In genomic region chr11:5505856-5506575, GRCm38 (mm10) we compare ENCODE assay signal across 9 mouse cellular contexts. TPM values are rescaled to one million over a fixed set of nuclear protein-coding genes. Genes with fewer than 3 reads are reported as not detected.
DNase-seq lines count a peak whose midpoint lies in the region; ATAC-seq lines count a peak whose summit lies in the region.
"Had no signal": no experiment of that assay in that cellular context is flagged by ENCODE, and none has a peak within 500 bp of the region (broad histone marks: within the 10 kb centered on the region; RNA-seq: fewer than 3 reads in every experiment).

No protein-coding gene starts in this region.

- intact Hi-C loops in left cerebral cortex, postnatal 36 days (cut with DNase I) = no loop called here

- no peak overlapping the region for H3K4me3 ChIP-seq in forebrain, embryonic 11.5 days (ENCODE audit: low read depth, low read length)
- H3K4me3 ChIP-seq in forebrain, embryonic 16.5 days (replicated peaks; ENCODE audit: low read length) = no peak overlapping the region
- no peak overlapping the region for H3K4me3 ChIP-seq in hindbrain, embryonic 14.5 days (replicated peaks; ENCODE audit: low read length)
- H3K4me3 ChIP-seq in liver, embryonic 12.5 days = peak overlapping the region; percentile 44
- H3K4me3 ChIP-seq in stomach, embryonic 16.5 days (replicated peaks; ENCODE audit: low read length) = peak overlapping the region; percentile 34

- ATAC-seq in forebrain, embryonic 11.5 days (replicated peaks; ENCODE audit: low FRiP score) = no peak
- ATAC-seq in forebrain, embryonic 16.5 days = no peak
- ATAC-seq in hindbrain, embryonic 14.5 days (ENCODE audit: low FRiP score) = no peak
- ATAC-seq in liver, embryonic 12.5 days = peak; percentile 62
- peak; percentile 82 for ATAC-seq in stomach, embryonic 16.5 days (ENCODE audit: insufficient read depth, low FRiP score)

- no peaks in the 10 kb centered on the region for H3K27me3 ChIP-seq in forebrain, embryonic 11.5 days (ENCODE audit: control insufficient read depth, insufficient read depth, low read length)
- H3K27me3 ChIP-seq in forebrain, embryonic 16.5 days (replicated peaks; ENCODE audit: control insufficient read depth, insufficient read depth, low read length) = no peaks in the 10 kb centered on the region
- H3K27me3 ChIP-seq in hindbrain, embryonic 14.5 days (ENCODE audit: control insufficient read depth, insufficient read depth, low read length) = no peaks in the 10 kb centered on the region
- H3K27me3 ChIP-seq in liver, embryonic 12.5 days (replicated peaks) = no peaks in the 10 kb centered on the region
- H3K27me3 ChIP-seq in stomach, embryonic 16.5 days (ENCODE audit: control insufficient read depth, insufficient read depth, low read length) = no peaks in the 10 kb centered on the region
- H3K27me3 ChIP-seq: CH12.LX had no signal

- 37% methylated on average over 18 of the region's 18 CpGs for WGBS in forebrain, embryonic 11.5 days
- 38% methylated on average over 18 of the region's 18 CpGs for WGBS in forebrain, embryonic 16.5 days
- WGBS in hindbrain, embryonic 14.5 days = 31% methylated on average over 18 of the region's 18 CpGs
- 10% methylated on average over 18 of the region's 18 CpGs for whole genome bisulfite sequencing in liver, embryonic 12.5 days (ENCODE audit: insufficient replicate concordance)
- WGBS in stomach, embryonic 16.5 days = 16% methylated on average over 18 of the region's 18 CpGs

- no peaks in the 10 kb centered on the region for H3K4me1 ChIP-seq in forebrain, embryonic 11.5 days (replicated peaks; ENCODE audit: control insufficient read depth, insufficient read depth, low read length)
- no peaks in the 10 kb centered on the region for H3K4me1 ChIP-seq in forebrain, embryonic 16.5 days (replicated peaks; ENCODE audit: control insufficient read depth, insufficient read depth, low read length)
- H3K4me1 ChIP-seq in hindbrain, embryonic 14.5 days (replicated peaks; ENCODE audit: control insufficient read depth, insufficient read depth, low read length) = no peaks in the 10 kb centered on the region
- H3K4me1 ChIP-seq in liver, embryonic 12.5 days = peaks cover 33% of the 10 kb centered on the region
- peaks cover 9% of the 10 kb centered on the region; the same call in 1 of the 2 replicates for H3K4me1 ChIP-seq in stomach, embryonic 16.5 days (ENCODE audit: control insufficient read depth, insufficient read depth, low read length)

- no peaks in the 10 kb centered on the region for H3K36me3 ChIP-seq in forebrain, embryonic 11.5 days (ENCODE audit: control insufficient read depth, insufficient read depth, low read length)
- H3K36me3 ChIP-seq in forebrain, embryonic 16.5 days (ENCODE audit: control insufficient read depth, insufficient read depth) = no peaks in the 10 kb centered on the region
- no peaks in the 10 kb centered on the region for H3K36me3 ChIP-seq in hindbrain, embryonic 14.5 days (replicated peaks; ENCODE audit: control insufficient read depth, insufficient read depth)
- no peaks in the 10 kb centered on the region for H3K36me3 ChIP-seq in liver, embryonic 12.5 days
- H3K36me3 ChIP-seq in stomach, embryonic 16.5 days (ENCODE audit: control insufficient read depth, insufficient read depth, low read length) = no peaks in the 10 kb centered on the region

- DNase-seq in forebrain, embryonic 11.5 days (ENCODE audit: low spot score) = no peak
- peak; percentile 63 for DNase-seq in embryo, embryonic 10.5 days (ENCODE audit: low spot score)
- DNase-seq in hindbrain, embryonic 14.5 days (ENCODE audit: low spot score) = no peak
- no peak for DNase-seq in left cerebral cortex, postnatal 36 days (ENCODE audit: low spot score in 2 of 2)
- DNase-seq in spleen, postnatal 14 days (ENCODE audit: low spot score in 2 of 2) = no peak

- H3K9me3 ChIP-seq in forebrain, embryonic 11.5 days (ENCODE audit: control insufficient read depth, low read length) = no peaks in the 10 kb centered on the region
- H3K9me3 ChIP-seq in forebrain, embryonic 16.5 days (ENCODE audit: control insufficient read depth, low read length) = no peaks in the 10 kb centered on the region
- no peaks in the 10 kb centered on the region for H3K9me3 ChIP-seq in hindbrain, embryonic 14.5 days (ENCODE audit: control insufficient read depth, low read length)
- no peaks in the 10 kb centered on the region for H3K9me3 ChIP-seq in liver, embryonic 12.5 days (replicated peaks)
- H3K9me3 ChIP-seq in stomach, embryonic 16.5 days (replicated peaks; ENCODE audit: control insufficient read depth, low read length) = no peaks in the 10 kb centered on the region

- no peak overlapping the region for H3K27ac ChIP-seq in forebrain, embryonic 11.5 days (ENCODE audit: low read depth, low read length)
- no peak overlapping the region for H3K27ac ChIP-seq in forebrain, embryonic 16.5 days (ENCODE audit: low read length)
- no peak overlapping the region for H3K27ac ChIP-seq in hindbrain, embryonic 14.5 days
- H3K27ac ChIP-seq in liver, embryonic 12.5 days = peak overlapping the region; percentile 62
- H3K27ac ChIP-seq in stomach, embryonic 16.5 days (ENCODE audit: low read length) = peak overlapping the region; percentile 85

- H3K9ac ChIP-seq in forebrain, embryonic 11.5 days (ENCODE audit: low read length) = no peak overlapping the region
- no peak overlapping the region for H3K9ac ChIP-seq in forebrain, embryonic 16.5 days (replicated peaks; ENCODE audit: low read depth, low read length)
- no peak overlapping the region for H3K9ac ChIP-seq in hindbrain, embryonic 14.5 days
- H3K9ac ChIP-seq in liver, embryonic 12.5 days = peak overlapping the region; percentile 58
- peak overlapping the region; percentile 52 for H3K9ac ChIP-seq in stomach, embryonic 16.5 days (ENCODE audit: low read length)

- H3K4me2 ChIP-seq in forebrain, embryonic 11.5 days (ENCODE audit: low read depth, low read length, severe bottlenecking) = peak overlapping the region; percentile 18; the same call in 1 of the 2 replicates
- H3K4me2 ChIP-seq in forebrain, embryonic 16.5 days (ENCODE audit: low read length) = no peak overlapping the region
- H3K4me2 ChIP-seq in hindbrain, embryonic 14.5 days (replicated peaks) = 0 out of 2 replicates have a peak overlapping the region, but pooled peaks have one; percentile 7
- H3K4me2 ChIP-seq in liver, embryonic 12.5 days = peak overlapping the region; percentile 68
- peak overlapping the region; percentile 51 for H3K4me2 ChIP-seq in stomach, embryonic 16.5 days (ENCODE audit: low read depth, low read length)

RNA-seq across cellular contexts. Expression of gene Xbp1, which starts 14.4 kb away (rescaled TPM):
- 117 and 119 TPM in 2 replicates for polyA plus RNA-seq in forebrain, embryonic 11.5 days (2014; fragmentation: Nextera tagmentation; extraction: Ambion mirVana)
- 135 and 146 TPM in 2 replicates for polyA plus RNA-seq in forebrain, embryonic 16.5 days (2015; fragmentation: Nextera tagmentation; extraction: Ambion mirVana)
- 133 and 167 TPM in 2 replicates for polyA plus RNA-seq in hindbrain, embryonic 14.5 days (2014; fragmentation: Nextera tagmentation; extraction: Ambion mirVana)
- 108 and 112 TPM in 2 replicates for polyA plus RNA-seq in liver, embryonic 12.5 days (2016; fragmentation: Nextera tagmentation; extraction: Ambion mirVana)
- 238 and 248 TPM in 2 replicates for polyA plus RNA-seq in stomach, embryonic 16.5 days (2015; fragmentation: Nextera tagmentation; extraction: Ambion mirVana)
- total RNA-seq in left cerebral cortex, postnatal 36 days (2021) = 100 to 1,000 TPM in 1 of 2 experiments, 10 to 100 TPM in 1; 88.6 to 102 TPM

RNA-seq across cellular contexts. Expression of gene Ccdc117, which starts 36.0 kb away (rescaled TPM):
- 27.9 and 29.9 TPM in 2 replicates for polyA plus RNA-seq in forebrain, embryonic 11.5 days (2014; fragmentation: Nextera tagmentation; extraction: Ambion mirVana)
- 12.3 and 15.5 TPM in 2 replicates for polyA plus RNA-seq in forebrain, embryonic 16.5 days (2015; fragmentation: Nextera tagmentation; extraction: Ambion mirVana)
- polyA plus RNA-seq in hindbrain, embryonic 14.5 days (2014; fragmentation: Nextera tagmentation; extraction: Ambion mirVana) = 11.4 and 15.4 TPM in 2 replicates
- polyA plus RNA-seq in liver, embryonic 12.5 days (2016; fragmentation: Nextera tagmentation; extraction: Ambion mirVana) = 17.3 and 19.1 TPM in 2 replicates
- polyA plus RNA-seq in stomach, embryonic 16.5 days (2015; fragmentation: Nextera tagmentation; extraction: Ambion mirVana) = 13.3 and 13.8 TPM in 2 replicates
- total RNA-seq in left cerebral cortex, postnatal 36 days (2021) = 10 to 100 TPM; 11.2 to 14.6 TPM

Comparison
In these comparisons a context has a peak if more than half of its experiments do, and no peak if none do; other contexts are left out.
1. ATAC-seq: peak in liver, embryonic 12.5 days (single experiment) and stomach, embryonic 16.5 days (single experiment); none in forebrain, embryonic 11.5 days (single experiment), forebrain, embryonic 16.5 days (single experiment) and hindbrain, embryonic 14.5 days (single experiment).
2. H3K27ac ChIP-seq: peak in liver, embryonic 12.5 days (single experiment) and stomach, embryonic 16.5 days (single experiment); none in forebrain, embryonic 11.5 days (single experiment), forebrain, embryonic 16.5 days (single experiment) and hindbrain, embryonic 14.5 days (single experiment).
3. H3K4me3 ChIP-seq: peak in liver, embryonic 12.5 days (single experiment) and stomach, embryonic 16.5 days (single experiment); none in forebrain, embryonic 11.5 days (single experiment), forebrain, embryonic 16.5 days (single experiment) and hindbrain, embryonic 14.5 days (single experiment).
4. H3K9ac ChIP-seq: peak in liver, embryonic 12.5 days (single experiment) and stomach, embryonic 16.5 days (single experiment); none in forebrain, embryonic 11.5 days (single experiment), forebrain, embryonic 16.5 days (single experiment) and hindbrain, embryonic 14.5 days (single experiment).